Mouse (Mus musculus): ENCODE results near the gene Sec11a.

DNA sequence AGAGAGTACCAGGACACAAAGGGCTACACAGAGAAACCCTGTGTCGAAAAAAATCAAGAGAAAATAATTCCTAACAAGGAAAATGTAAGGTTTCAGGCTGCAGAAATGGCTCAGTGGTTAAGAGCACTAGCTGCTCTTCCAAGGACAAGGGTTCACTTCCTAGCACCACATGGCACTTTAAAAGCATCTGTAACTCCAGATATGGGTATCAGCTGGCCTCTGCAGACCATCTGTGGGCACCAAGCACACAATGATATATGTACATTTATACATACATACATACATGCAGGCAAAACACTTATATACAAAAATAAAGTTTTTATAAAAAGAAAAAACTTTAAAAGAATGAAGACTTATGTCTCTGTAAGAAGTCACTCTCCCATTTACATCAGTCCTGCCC lies 11.7 kb downstream of the Sec11a start:
- no peak for TF ChIP-seq ZNF384 (IDR thresholded peaks at IDR 0.05; ENCODE audit: low read depth, low read length)
- TF ChIP-seq MAFK (IDR thresholded peaks at IDR 0.05; ENCODE audit: insufficient read depth, low read depth, low read length) = no peak
- TF ChIP-seq HCFC1 (IDR thresholded peaks at IDR 0.05; ENCODE audit: borderline replicate concordance, insufficient read depth, low read length) = no peak
